ENCODE assay signal across 15 mouse cellular contexts in genomic region chr9:35541941-35542340, GRCm38 (mm10). TPM values are rescaled to one million over a fixed set of nuclear protein-coding genes. Genes with fewer than 3 reads are reported as not detected.
"Had no signal": no experiment of that assay in that cellular context is flagged by ENCODE, and none has a peak within 500 bp of the region (broad histone marks: within the 10 kb centered on the region; RNA-seq: fewer than 3 reads in every experiment).

No protein-coding gene starts in this region.

- H3K9me3 ChIP-seq: neural tube, embryonic 12.5 days; neural tube, embryonic 13.5 days; neural tube, embryonic 15.5 days; stomach, embryonic 15.5 days had no signal

- H3K27me3 ChIP-seq: neural tube, embryonic 12.5 days; neural tube, embryonic 13.5 days; neural tube, embryonic 15.5 days; stomach, embryonic 15.5 days had no signal

- H3K36me3 ChIP-seq: stomach, embryonic 15.5 days had no signal

- H3K27ac ChIP-seq: neural tube, embryonic 12.5 days; neural tube, embryonic 13.5 days; neural tube, embryonic 15.5 days; stomach, embryonic 15.5 days; stomach, postnatal 0 days had no signal

- H3K4me3 ChIP-seq: neural tube, embryonic 12.5 days; neural tube, embryonic 13.5 days; neural tube, embryonic 15.5 days; stomach, embryonic 15.5 days had no signal

- H3K9ac ChIP-seq: neural tube, embryonic 12.5 days; neural tube, embryonic 13.5 days; neural tube, embryonic 15.5 days; stomach, embryonic 15.5 days had no signal

- H3K4me1 ChIP-seq: neural tube, embryonic 15.5 days; stomach, embryonic 15.5 days had no signal

RNA-seq across cellular contexts. Expression of gene Ddx25, which starts 16.4 kb away (rescaled TPM):
- polyA plus RNA-seq: urinary bladder, adult 2 months had no signal

RNA-seq across cellular contexts. Expression of gene Gm1113, which starts 23.9 kb away (rescaled TPM):
- total RNA-seq: neutrophil, adult 5-6 weeks had no signal
- polyA plus RNA-seq: neural tube, embryonic 11.5 days; neural tube, embryonic 12.5 days; neural tube, embryonic 13.5 days; neural tube, embryonic 14.5 days; neural tube, embryonic 15.5 days; small intestine, adult 2 months; spleen, adult 2 months; stomach, embryonic 14.5 days; stomach, embryonic 15.5 days; stomach, embryonic 16.5 days; stomach, postnatal 0 days; testis, adult 2 months; thymus, adult 2 months; urinary bladder, adult 2 months had no signal

RNA-seq across cellular contexts. Expression of gene Pate2, which starts 28.1 kb away (rescaled TPM):
- total RNA-seq: neutrophil, adult 5-6 weeks had no signal
